Mouse (Mus musculus) spleen, adult 2 months (tissue): ENCODE results near the gene Ptprcap.

Source experiments
- CTCF ChIP-seq: fragments of 200-500 bp; IDR thresholded peaks from 2 replicates; pipeline ENCODE4 v1.5.1; 2011; ENCODE audit warnings: mild to moderate bottlenecking, inconsistent platforms; ENCODE audit not compliant: insufficient read depth, insufficient read length, insufficient replicate concordance; ENCODE audit errors: extremely low read depth
- POLR2A ChIP-seq: fragments of 200-500 bp; IDR thresholded peaks from 2 replicates; pipeline ENCODE4 v1.6.1; 2011; ENCODE audit warnings: low read depth, low read length, inconsistent platforms

GRCm38 (mm10) chr19:4151488-4151860 lies 1.9 kb upstream of the Ptprcap start:
- TF ChIP-seq CTCF (no peak), POLR2A (no peak)
